Mouse (Mus musculus): ENCODE measurements at regions not wholly inside any gene's neighbourhood (a gene's known extent, or its start where the extent isn't known, plus 50 kb on each side); places are given as distances from the start of the nearest gene placed in this dataset.

GRCm38 (mm10) chr8:126753059-126753855 lies 159.5 kb upstream of the Irf2bp2 start:
- 77% methylated on average over 4 of the region's 4 CpGs for WGBS
- Histone ChIP-seq H3K27ac (ENCODE audit: low read length) (no peak overlapping the region), H3K9me3 (replicated peaks; ENCODE audit: control insufficient read depth, low read length) (no peaks in the 10 kb centered on the region), H3K4me3 (ENCODE audit: low read length) (no peak overlapping the region), H3K36me3 (ENCODE audit: control insufficient read depth, insufficient read depth) (no peaks in the 10 kb centered on the region), H3K4me2 (ENCODE audit: low read depth, low read length) (no peak overlapping the region), H3K27me3 (ENCODE audit: control insufficient read depth, insufficient read depth, low read length) (no peaks in the 10 kb centered on the region), H3K4me1 (ENCODE audit: control insufficient read depth, insufficient read depth, low read length) (peaks cover 7% of the 10 kb centered on the region), H3K9ac (ENCODE audit: low read length) (no peak overlapping the region)
- ATAC-seq (replicated peaks; ENCODE audit: extremely low read depth, insufficient read depth, low FRiP score): no peak

GRCm38 (mm10) chr8:126751416-126752140 lies 157.8 kb upstream of the Irf2bp2 start:
- H3K4me2 ChIP-seq (ENCODE audit: low read depth, low read length): no peak overlapping the region
- H3K27me3 ChIP-seq (ENCODE audit: control insufficient read depth, insufficient read depth, low read length): no peaks in the 10 kb centered on the region
- no peak for ATAC-seq (replicated peaks; ENCODE audit: extremely low read depth, insufficient read depth, low FRiP score)
- H3K36me3 ChIP-seq (ENCODE audit: control insufficient read depth, insufficient read depth): no peaks in the 10 kb centered on the region
- WGBS: 70% methylated on average over 6 of the region's 6 CpGs
- H3K27ac ChIP-seq (ENCODE audit: low read length): no peak overlapping the region
- H3K4me3 ChIP-seq (ENCODE audit: low read length): no peak overlapping the region
- no peak overlapping the region for H3K9ac ChIP-seq (ENCODE audit: low read length)
- H3K9me3 ChIP-seq (replicated peaks; ENCODE audit: control insufficient read depth, low read length): no peaks in the 10 kb centered on the region
- H3K4me1 ChIP-seq (ENCODE audit: control insufficient read depth, insufficient read depth, low read length): no peaks in the 10 kb centered on the region

DNA sequence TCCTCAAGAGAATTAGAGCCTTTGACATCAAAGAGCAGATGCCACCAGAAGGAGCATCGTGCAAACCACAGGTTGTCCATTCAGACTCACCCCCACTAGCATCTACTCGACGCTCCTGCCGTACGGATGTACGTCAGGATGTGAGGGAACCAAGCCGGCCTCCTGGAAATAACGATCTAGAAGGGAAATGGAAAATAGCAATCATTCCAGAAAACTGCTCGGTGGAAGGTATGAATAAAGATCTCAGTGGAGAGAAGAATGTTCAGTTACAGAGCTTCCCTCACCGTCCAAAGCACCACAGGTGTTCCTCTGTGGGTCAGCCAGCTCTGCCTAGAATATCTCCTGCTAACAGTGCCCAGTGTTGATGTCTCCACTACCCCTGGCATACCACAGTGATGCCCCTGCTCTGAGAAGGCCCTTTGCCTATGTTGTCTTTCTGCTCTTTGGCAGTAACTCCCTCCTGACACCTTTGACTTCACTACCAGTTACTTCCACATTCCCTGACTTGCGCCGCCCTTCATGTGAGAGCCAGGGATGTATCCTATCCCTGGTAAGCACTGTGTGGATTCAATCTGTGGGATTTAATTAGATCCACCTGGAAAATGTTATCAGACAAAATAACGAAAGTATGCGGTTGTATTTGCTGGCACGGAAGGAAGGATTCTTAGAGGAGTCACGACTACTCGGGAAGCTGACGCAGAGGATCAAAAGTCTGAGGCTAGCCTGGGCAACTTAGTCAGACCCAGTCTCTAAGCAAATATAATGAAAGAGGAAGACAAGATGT lies 152.4 kb upstream of the Irf2bp2 start:
- Histone ChIP-seq H3K4me2 (ENCODE audit: low read depth, low read length) (no peak overlapping the region), H3K27ac (ENCODE audit: low read length) (no peak overlapping the region), H3K9ac (ENCODE audit: low read length) (no peak overlapping the region), H3K9me3 (replicated peaks; ENCODE audit: control insufficient read depth, low read length) (no peaks in the 10 kb centered on the region), H3K27me3 (ENCODE audit: control insufficient read depth, insufficient read depth, low read length) (peaks cover 10% of the 10 kb centered on the region), H3K4me3 (ENCODE audit: low read length) (no peak overlapping the region), H3K36me3 (ENCODE audit: control insufficient read depth, insufficient read depth) (no peaks in the 10 kb centered on the region), H3K4me1 (ENCODE audit: control insufficient read depth, insufficient read depth, low read length) (no peaks in the 10 kb centered on the region)
- no peak for ATAC-seq (replicated peaks; ENCODE audit: extremely low read depth, insufficient read depth, low FRiP score)
- 74% methylated on average over 18 of the region's 18 CpGs for WGBS

GRCm38 (mm10) chr8:126744747-126745382 lies 151.1 kb upstream of the Irf2bp2 start:
- H3K27ac ChIP-seq (ENCODE audit: low read length): 0 out of 2 replicates have a peak overlapping the region, but pooled peaks have one; percentile 19
- no peaks in the 10 kb centered on the region for H3K4me1 ChIP-seq (ENCODE audit: control insufficient read depth, insufficient read depth, low read length)
- H3K4me2 ChIP-seq (ENCODE audit: low read depth, low read length): no peak overlapping the region
- H3K27me3 ChIP-seq (ENCODE audit: control insufficient read depth, insufficient read depth, low read length): peaks cover 10% of the 10 kb centered on the region
- ATAC-seq (replicated peaks; ENCODE audit: extremely low read depth, insufficient read depth, low FRiP score): no peak
- H3K36me3 ChIP-seq (ENCODE audit: control insufficient read depth, insufficient read depth): no peaks in the 10 kb centered on the region
- H3K9me3 ChIP-seq (replicated peaks; ENCODE audit: control insufficient read depth, low read length): no peaks in the 10 kb centered on the region
- H3K4me3 ChIP-seq (ENCODE audit: low read length): no peak overlapping the region
- H3K9ac ChIP-seq (ENCODE audit: low read length): no peak overlapping the region
- 65% methylated on average over 10 of the region's 10 CpGs for WGBS

- no peaks in the 10 kb centered on the region for H3K4me1 ChIP-seq (ENCODE audit: control insufficient read depth, insufficient read depth, low read length)
- H3K9ac ChIP-seq (ENCODE audit: low read length): no peak overlapping the region
- H3K27me3 ChIP-seq (ENCODE audit: control insufficient read depth, insufficient read depth, low read length): peaks cover 10% of the 10 kb centered on the region
- ATAC-seq (replicated peaks; ENCODE audit: extremely low read depth, insufficient read depth, low FRiP score): no peak
- H3K4me2 ChIP-seq (ENCODE audit: low read depth, low read length): no peak overlapping the region
- H3K4me3 ChIP-seq (ENCODE audit: low read length): no peak overlapping the region
- no peaks in the 10 kb centered on the region for H3K9me3 ChIP-seq (replicated peaks; ENCODE audit: control insufficient read depth, low read length)
- no peaks in the 10 kb centered on the region for H3K36me3 ChIP-seq (ENCODE audit: control insufficient read depth, insufficient read depth)
- H3K27ac ChIP-seq (ENCODE audit: low read length): no peak overlapping the region
- WGBS: 65% methylated on average over 9 of the region's 9 CpGs
Observed at GRCm38 (mm10) chr8:126743296-126743695, 149.5 kb upstream of the Irf2bp2 start.

- Histone ChIP-seq H3K36me3 (ENCODE audit: control insufficient read depth, insufficient read depth) (no peaks in the 10 kb centered on the region), H3K4me1 (ENCODE audit: control insufficient read depth, insufficient read depth, low read length) (peaks cover 2% of the 10 kb centered on the region), H3K27ac (ENCODE audit: low read length) (no peak overlapping the region), H3K9me3 (replicated peaks; ENCODE audit: control insufficient read depth, low read length) (no peaks in the 10 kb centered on the region), H3K4me3 (ENCODE audit: low read length) (no peak overlapping the region), H3K4me2 (ENCODE audit: low read depth, low read length) (no peak overlapping the region), H3K9ac (ENCODE audit: low read length) (no peak overlapping the region), H3K27me3 (ENCODE audit: control insufficient read depth, insufficient read depth, low read length) (peaks cover 10% of the 10 kb centered on the region)
- WGBS: 77% methylated on average over 3 of the region's 3 CpGs
- ATAC-seq (replicated peaks; ENCODE audit: extremely low read depth, insufficient read depth, low FRiP score): no peak
Observed at GRCm38 (mm10) chr8:126742081-126742480, 148.3 kb upstream of the Irf2bp2 start.

- Histone ChIP-seq H3K36me3 (ENCODE audit: control insufficient read depth, insufficient read depth) (no peaks in the 10 kb centered on the region), H3K9me3 (replicated peaks; ENCODE audit: control insufficient read depth, low read length) (no peaks in the 10 kb centered on the region), H3K4me1 (ENCODE audit: control insufficient read depth, insufficient read depth, low read length) (peaks cover 11% of the 10 kb centered on the region), H3K4me3 (ENCODE audit: low read length) (no peak overlapping the region), H3K9ac (ENCODE audit: low read length) (no peak overlapping the region), H3K4me2 (ENCODE audit: low read depth, low read length) (no peak overlapping the region), H3K27ac (ENCODE audit: low read length) (no peak overlapping the region), H3K27me3 (ENCODE audit: control insufficient read depth, insufficient read depth, low read length) (peaks cover 10% of the 10 kb centered on the region)
- no peak for ATAC-seq (replicated peaks; ENCODE audit: extremely low read depth, insufficient read depth, low FRiP score)
- WGBS: 48% methylated on average over 3 of the region's 3 CpGs
Observed at GRCm38 (mm10) chr8:126741031-126741430, 147.2 kb upstream of the Irf2bp2 start.

DNA sequence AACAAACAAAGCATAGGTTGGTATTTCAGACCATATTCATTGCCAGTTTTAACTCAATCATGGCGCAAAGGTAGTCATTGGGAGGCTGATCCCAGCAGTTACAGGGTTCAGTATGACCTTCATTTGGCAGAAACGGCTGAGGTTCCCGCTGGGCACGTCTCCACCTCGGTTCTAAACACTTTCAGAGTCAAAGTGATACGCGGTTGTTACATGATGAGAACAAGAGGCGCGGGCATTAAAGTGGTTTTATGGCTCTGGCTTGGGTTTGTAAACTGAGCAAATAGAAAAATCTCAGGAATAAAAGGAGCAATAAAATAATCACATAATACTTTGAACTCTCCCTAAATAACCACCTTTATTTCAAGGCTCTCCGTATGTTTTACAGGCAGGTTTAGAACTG lies 146.0 kb upstream of the Irf2bp2 start:
- Histone ChIP-seq H3K4me2 (ENCODE audit: low read depth, low read length) (no peak overlapping the region), H3K27ac (ENCODE audit: low read length) (no peak overlapping the region), H3K4me3 (ENCODE audit: low read length) (no peak overlapping the region), H3K9me3 (replicated peaks; ENCODE audit: control insufficient read depth, low read length) (no peaks in the 10 kb centered on the region), H3K27me3 (ENCODE audit: control insufficient read depth, insufficient read depth, low read length) (peaks cover 10% of the 10 kb centered on the region), H3K36me3 (ENCODE audit: control insufficient read depth, insufficient read depth) (no peaks in the 10 kb centered on the region), H3K9ac (ENCODE audit: low read length) (no peak overlapping the region), H3K4me1 (ENCODE audit: control insufficient read depth, insufficient read depth, low read length) (peaks cover 23% of the 10 kb centered on the region)
- 91% methylated on average over 10 of the region's 10 CpGs for WGBS
- no peak for ATAC-seq (replicated peaks; ENCODE audit: extremely low read depth, insufficient read depth, low FRiP score)

All from heart, embryonic 16.5 days (tissue).